Mouse (Mus musculus): Measurements from ENCODE around the gene Ets2. TPM values are rescaled to one million over a fixed set of nuclear protein-coding genes. Genes with fewer than 3 reads are reported as not detected.

Ets2 gene
- polyA plus RNA-seq, 1 experiment: 60.6 TPM

DNA sequence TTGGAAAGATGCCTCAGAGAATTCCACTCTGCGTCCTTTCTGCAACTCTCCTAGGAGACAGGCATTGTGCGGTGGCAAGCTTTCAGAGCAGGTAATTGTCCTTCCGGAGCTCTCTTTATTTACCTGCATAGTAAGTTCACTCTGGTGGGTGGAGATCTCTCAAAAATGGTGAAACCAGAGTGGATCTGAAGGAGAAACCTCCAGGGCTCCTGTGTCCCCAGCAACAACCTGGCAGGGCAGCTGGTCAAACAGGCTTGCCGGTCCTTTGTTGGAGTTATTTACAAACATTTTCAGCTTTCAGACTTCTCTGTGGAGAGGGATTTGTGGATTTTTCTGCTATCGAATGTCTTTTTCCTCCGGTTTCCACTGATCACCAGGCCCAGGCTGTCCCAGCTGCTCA, 34.6 kb downstream of the Ets2 start:
- no peaks in the 10 kb centered on the region for H3K79me2 ChIP-seq (ENCODE audit: control insufficient read depth, insufficient read depth)
- H3K36me3 ChIP-seq (ENCODE audit: control insufficient read depth, insufficient read depth): no peaks in the 10 kb centered on the region
- TF ChIP-seq CEBPB (IDR thresholded peaks at IDR 0.05; ENCODE audit: low read depth) (no peak), MYOD1 (IDR thresholded peaks at IDR 0.05; ENCODE audit: control insufficient read depth, insufficient read length, low read depth) (no peak), USF1 (IDR thresholded peaks at IDR 0.05; ENCODE audit: low read depth) (no peak), CTCF (IDR thresholded peaks at IDR 0.05; ENCODE audit: control insufficient read depth, insufficient read depth, insufficient read length) (no peak), MAX (IDR thresholded peaks at IDR 0.05) (no peak), MYOG (IDR thresholded peaks at IDR 0.05; ENCODE audit: control insufficient read depth, extremely low read depth, insufficient read length) (no peak), FOSL1 (IDR thresholded peaks at IDR 0.05; ENCODE audit: insufficient read depth, low read length, poor library complexity, severe bottlenecking) (no peak)
- H3K4me3 ChIP-seq (ENCODE audit: insufficient read depth, poor library complexity, severe bottlenecking): no peak overlapping the region
- H3ac ChIP-seq (ENCODE audit: control insufficient read depth, insufficient read length, low read depth): no peak overlapping the region
- no peaks in the 10 kb centered on the region for H3K27me3 ChIP-seq (ENCODE audit: control insufficient read depth, insufficient read depth, insufficient read length)
- H3K79me3 ChIP-seq (ENCODE audit: low read depth): no peaks in the 10 kb centered on the region

DNA sequence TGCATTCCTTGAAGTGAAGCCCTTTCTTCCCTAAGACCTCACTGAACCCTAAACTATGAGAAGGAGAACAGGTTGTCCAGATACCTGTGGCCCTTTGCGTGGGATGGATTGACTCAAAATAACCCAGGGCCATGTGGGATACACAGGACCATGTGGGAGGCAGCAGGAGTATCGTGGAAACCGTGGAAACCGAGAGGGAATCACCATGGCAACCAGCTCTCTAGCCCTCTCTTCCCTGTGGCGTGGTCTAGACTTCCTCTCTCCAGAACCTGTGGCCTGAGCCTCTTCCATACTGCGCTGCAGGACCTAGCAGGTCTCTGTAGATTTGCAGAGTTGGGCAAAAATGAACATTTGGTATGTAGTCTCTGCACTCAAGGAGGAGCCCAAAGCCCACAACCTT, 37.6 kb downstream of the Ets2 start:
- H3K36me3 ChIP-seq (ENCODE audit: control insufficient read depth, insufficient read depth): no peaks in the 10 kb centered on the region
- H3K79me3 ChIP-seq (ENCODE audit: low read depth): no peaks in the 10 kb centered on the region
- H3ac ChIP-seq (ENCODE audit: control insufficient read depth, insufficient read length, low read depth): no peak overlapping the region
- no peak for TF ChIP-seq MYOG (IDR thresholded peaks at IDR 0.05; ENCODE audit: control insufficient read depth, extremely low read depth, insufficient read length)
- TF ChIP-seq USF1 (IDR thresholded peaks at IDR 0.05; ENCODE audit: low read depth): no peak
- no peak for TF ChIP-seq MAX (IDR thresholded peaks at IDR 0.05)
- no peak for TF ChIP-seq FOSL1 (IDR thresholded peaks at IDR 0.05; ENCODE audit: insufficient read depth, low read length, poor library complexity, severe bottlenecking)
- TF ChIP-seq CTCF (IDR thresholded peaks at IDR 0.05; ENCODE audit: control insufficient read depth, insufficient read depth, insufficient read length): no peak
- no peak for TF ChIP-seq MYOD1 (IDR thresholded peaks at IDR 0.05; ENCODE audit: control insufficient read depth, insufficient read length, low read depth)
- no peak for TF ChIP-seq CEBPB (IDR thresholded peaks at IDR 0.05; ENCODE audit: low read depth)
- H3K27me3 ChIP-seq (ENCODE audit: control insufficient read depth, insufficient read depth, insufficient read length): no peaks in the 10 kb centered on the region
- no peak overlapping the region for H3K4me3 ChIP-seq (ENCODE audit: insufficient read depth, poor library complexity, severe bottlenecking)
- H3K79me2 ChIP-seq (ENCODE audit: control insufficient read depth, insufficient read depth): no peaks in the 10 kb centered on the region

- Histone ChIP-seq H3K4me3 (ENCODE audit: insufficient read depth, poor library complexity, severe bottlenecking) (no peak overlapping the region), H3ac (ENCODE audit: control insufficient read depth, insufficient read length, low read depth) (no peak overlapping the region), H3K79me2 (ENCODE audit: control insufficient read depth, insufficient read depth) (no peaks in the 10 kb centered on the region), H3K36me3 (ENCODE audit: control insufficient read depth, insufficient read depth) (no peaks in the 10 kb centered on the region), H3K79me3 (ENCODE audit: low read depth) (no peaks in the 10 kb centered on the region), H3K27me3 (ENCODE audit: control insufficient read depth, insufficient read depth, insufficient read length) (no peaks in the 10 kb centered on the region)
- TF ChIP-seq MAX (IDR thresholded peaks at IDR 0.05): no peak
- no peak for TF ChIP-seq MYOG (IDR thresholded peaks at IDR 0.05; ENCODE audit: control insufficient read depth, extremely low read depth, insufficient read length)
- no peak for TF ChIP-seq USF1 (IDR thresholded peaks at IDR 0.05; ENCODE audit: low read depth)
- TF ChIP-seq CEBPB (IDR thresholded peaks at IDR 0.05; ENCODE audit: low read depth): no peak
- no peak for TF ChIP-seq FOSL1 (IDR thresholded peaks at IDR 0.05; ENCODE audit: insufficient read depth, low read length, poor library complexity, severe bottlenecking)
- no peak for TF ChIP-seq CTCF (IDR thresholded peaks at IDR 0.05; ENCODE audit: control insufficient read depth, insufficient read depth, insufficient read length)
- TF ChIP-seq MYOD1 (IDR thresholded peaks at IDR 0.05; ENCODE audit: control insufficient read depth, insufficient read length, low read depth): no peak
Measured at GRCm38 (mm10) chr16:95741358-95741757, 39.5 kb downstream of the Ets2 start.

GRCm38 (mm10) chr16:95741915-95742739, 40.3 kb downstream of the Ets2 start:
- H3K27me3 ChIP-seq (ENCODE audit: control insufficient read depth, insufficient read depth, insufficient read length): no peaks in the 10 kb centered on the region
- TF ChIP-seq CTCF (IDR thresholded peaks at IDR 0.05; ENCODE audit: control insufficient read depth, insufficient read depth, insufficient read length): no peak
- TF ChIP-seq USF1 (IDR thresholded peaks at IDR 0.05; ENCODE audit: low read depth): no peak
- TF ChIP-seq FOSL1 (IDR thresholded peaks at IDR 0.05; ENCODE audit: insufficient read depth, low read length, poor library complexity, severe bottlenecking): no peak
- peak; percentile 24 for TF ChIP-seq MAX (IDR thresholded peaks at IDR 0.05)
- no peak for TF ChIP-seq MYOG (IDR thresholded peaks at IDR 0.05; ENCODE audit: control insufficient read depth, extremely low read depth, insufficient read length)
- peak; percentile 65 for TF ChIP-seq MYOD1 (IDR thresholded peaks at IDR 0.05; ENCODE audit: control insufficient read depth, insufficient read length, low read depth)
- no peak for TF ChIP-seq CEBPB (IDR thresholded peaks at IDR 0.05; ENCODE audit: low read depth)
- no peaks in the 10 kb centered on the region for H3K36me3 ChIP-seq (ENCODE audit: control insufficient read depth, insufficient read depth)
- no peak overlapping the region for H3K4me3 ChIP-seq (ENCODE audit: insufficient read depth, poor library complexity, severe bottlenecking)
- no peaks in the 10 kb centered on the region for H3K79me2 ChIP-seq (ENCODE audit: control insufficient read depth, insufficient read depth)
- no peak overlapping the region for H3ac ChIP-seq (ENCODE audit: control insufficient read depth, insufficient read length, low read depth)
- H3K79me3 ChIP-seq (ENCODE audit: low read depth): no peaks in the 10 kb centered on the region

DNA sequence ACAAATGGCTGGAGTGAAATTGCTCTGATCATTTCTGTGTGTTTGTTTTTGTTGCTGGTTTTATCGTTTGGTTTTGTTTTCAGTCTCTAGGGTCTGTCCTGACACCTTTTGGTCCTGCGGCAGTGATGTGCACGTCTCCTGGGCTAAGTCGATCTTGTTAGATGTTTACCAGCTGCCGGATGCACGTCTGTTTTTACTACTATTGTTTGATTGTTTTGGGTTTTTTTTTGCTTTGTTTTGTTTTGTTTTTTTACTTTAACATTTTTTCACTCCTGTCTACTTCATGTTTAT, 40.8 kb downstream of the Ets2 start:
- Histone ChIP-seq H3K4me3 (ENCODE audit: insufficient read depth, poor library complexity, severe bottlenecking) (no peak overlapping the region), H3K36me3 (ENCODE audit: control insufficient read depth, insufficient read depth) (no peaks in the 10 kb centered on the region), H3ac (ENCODE audit: control insufficient read depth, insufficient read length, low read depth) (no peak overlapping the region), H3K79me3 (ENCODE audit: low read depth) (no peaks in the 10 kb centered on the region), H3K27me3 (ENCODE audit: control insufficient read depth, insufficient read depth, insufficient read length) (no peaks in the 10 kb centered on the region), H3K79me2 (ENCODE audit: control insufficient read depth, insufficient read depth) (no peaks in the 10 kb centered on the region)
- no peak for TF ChIP-seq CTCF (IDR thresholded peaks at IDR 0.05; ENCODE audit: control insufficient read depth, insufficient read depth, insufficient read length)

DNA sequence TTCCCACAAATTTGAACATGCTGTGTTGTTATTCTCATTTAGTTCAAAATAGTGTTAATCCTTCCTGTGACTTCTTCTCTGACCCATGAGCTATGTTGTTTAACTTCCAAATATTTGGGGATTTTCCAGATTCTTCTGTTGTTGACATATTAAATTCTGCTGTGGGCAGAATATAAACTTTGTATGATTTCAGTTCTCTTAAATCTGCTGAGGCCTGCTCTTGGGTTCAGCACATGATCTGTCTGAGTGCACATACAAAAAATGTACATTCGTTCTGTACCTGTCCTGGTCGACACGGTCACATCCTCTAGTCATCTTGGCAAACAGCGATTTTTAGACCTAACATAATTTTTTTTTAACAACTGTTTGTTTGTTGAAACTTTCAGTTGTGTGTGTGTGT, 41.2 kb downstream of the Ets2 start:
- Histone ChIP-seq H3K27me3 (ENCODE audit: control insufficient read depth, insufficient read depth, insufficient read length) (no peaks in the 10 kb centered on the region), H3K79me2 (ENCODE audit: control insufficient read depth, insufficient read depth) (no peaks in the 10 kb centered on the region), H3ac (ENCODE audit: control insufficient read depth, insufficient read length, low read depth) (no peak overlapping the region), H3K79me3 (ENCODE audit: low read depth) (no peaks in the 10 kb centered on the region), H3K36me3 (ENCODE audit: control insufficient read depth, insufficient read depth) (no peaks in the 10 kb centered on the region), H3K4me3 (ENCODE audit: insufficient read depth, poor library complexity, severe bottlenecking) (no peak overlapping the region)
- TF ChIP-seq MYOG (IDR thresholded peaks at IDR 0.05; ENCODE audit: control insufficient read depth, extremely low read depth, insufficient read length) (no peak), CEBPB (IDR thresholded peaks at IDR 0.05; ENCODE audit: low read depth) (no peak), MAX (IDR thresholded peaks at IDR 0.05) (no peak), FOSL1 (IDR thresholded peaks at IDR 0.05; ENCODE audit: insufficient read depth, low read length, poor library complexity, severe bottlenecking) (no peak), CTCF (IDR thresholded peaks at IDR 0.05; ENCODE audit: control insufficient read depth, insufficient read depth, insufficient read length) (no peak), MYOD1 (IDR thresholded peaks at IDR 0.05; ENCODE audit: control insufficient read depth, insufficient read length, low read depth) (no peak), USF1 (IDR thresholded peaks at IDR 0.05; ENCODE audit: low read depth) (no peak)
